Mouse (Mus musculus): ENCODE measurements around the gene Dbnl. TPM values are rescaled to one million over a fixed set of nuclear protein-coding genes. Genes with fewer than 3 reads are reported as not detected.

Dbnl gene
- total and polyA plus RNA-seq, 3 experiments: 70.3 to 124 (median 77.3) TPM

GRCm38 (mm10) chr11:5825432-5825831 lies 37.1 kb downstream of the Dbnl start:
- dilution Hi-C loops (cut with MboI; ENCODE audit: extremely low pct_ligation_motif_present, extremely low pct_unique_long_range_greater_than_20kb, low sequenced_read_pairs) (no loop called here), in situ Hi-C loops (cut with MboI; ENCODE audit: low pct_ligation_motif_present, low pct_unique_long_range_greater_than_20kb, low sequenced_read_pairs) (no loop called here)
- no peak for TF ChIP-seq NELFE (IDR thresholded peaks at IDR 0.05; ENCODE audit: low read depth, low read length)
- Histone ChIP-seq H3K79me2 (replicated peaks; ENCODE audit: control insufficient read depth, extremely low read depth, insufficient read depth, poor library complexity, severe bottlenecking) (no peaks in the 10 kb centered on the region), H3K36me3 (replicated peaks in 1 of 2; ENCODE audit: control insufficient read depth in 1 of 2, insufficient read depth in 1 of 2, low read length in 1 of 2) (peaks cover 23 to 26% of the 10 kb centered on the region in 2 experiments), H3K4me1 (ENCODE audit: control insufficient read depth in 1 of 2, insufficient read depth in 2 of 2) (peaks cover 0 to 8% of the 10 kb centered on the region in 2 experiments; a peak in 1 of 4 replicates), H3K4me3 (replicated peaks in 1 of 3; ENCODE audit: low read depth in 2 of 3, low read length in 2 of 3, poor library complexity in 1 of 3) (no peak overlapping the region), H3K9me3 (replicated peaks; ENCODE audit: low read length) (no peaks in the 10 kb centered on the region), H3K27ac (ENCODE audit: insufficient read depth, low read depth) (no peak overlapping the region), H3K27me3 (replicated peaks) (no peaks in the 10 kb centered on the region), H3K4me2 (ENCODE audit: insufficient read depth, low read depth, poor library complexity, severe bottlenecking) (no peak overlapping the region), H3K9ac (ENCODE audit: insufficient read depth, low read depth) (no peak overlapping the region)
- no peak for DNase-seq (ENCODE audit: extremely low read depth)

GRCm38 (mm10) chr11:5827931-5828330 lies 39.6 kb downstream of the Dbnl start:
- in situ Hi-C loops (cut with MboI; ENCODE audit: low pct_ligation_motif_present, low pct_unique_long_range_greater_than_20kb, low sequenced_read_pairs) (no loop called here), dilution Hi-C loops (cut with MboI; ENCODE audit: extremely low pct_ligation_motif_present, extremely low pct_unique_long_range_greater_than_20kb, low sequenced_read_pairs) (no loop called here)
- Histone ChIP-seq H3K9ac (ENCODE audit: insufficient read depth, low read depth) (no peak overlapping the region), H3K4me2 (ENCODE audit: insufficient read depth, low read depth, poor library complexity, severe bottlenecking) (no peak overlapping the region), H3K27me3 (replicated peaks) (no peaks in the 10 kb centered on the region), H3K4me1 (ENCODE audit: control insufficient read depth in 1 of 2, insufficient read depth in 2 of 2) (peaks cover 0 to 14% of the 10 kb centered on the region in 2 experiments; a peak in 1 of 4 replicates), H3K4me3 (replicated peaks in 1 of 3; ENCODE audit: low read depth in 2 of 3, low read length in 2 of 3, poor library complexity in 1 of 3) (no peak overlapping the region), H3K27ac (ENCODE audit: insufficient read depth, low read depth) (no peak overlapping the region), H3K9me3 (replicated peaks; ENCODE audit: low read length) (no peaks in the 10 kb centered on the region), H3K79me2 (replicated peaks; ENCODE audit: control insufficient read depth, extremely low read depth, insufficient read depth, poor library complexity, severe bottlenecking) (no peaks in the 10 kb centered on the region), H3K36me3 (replicated peaks in 1 of 2; ENCODE audit: control insufficient read depth in 1 of 2, insufficient read depth in 1 of 2, low read length in 1 of 2) (peaks cover 44 to 47% of the 10 kb centered on the region in 2 experiments)
- no peak for TF ChIP-seq ZKSCAN1 (IDR thresholded peaks at IDR 0.05; ENCODE audit: borderline replicate concordance, low read depth, low read length)
- no peak for TF ChIP-seq GABPA (IDR thresholded peaks at IDR 0.05; ENCODE audit: insufficient replicate concordance, low read depth, low read length)
- TF ChIP-seq MXI1 (IDR thresholded peaks at IDR 0.05; ENCODE audit: low read depth, low read length): no peak
- no peak for TF ChIP-seq BHLHE40 (IDR thresholded peaks at IDR 0.05; ENCODE audit: low read depth, low read length)
- TF ChIP-seq ZMIZ1 (IDR thresholded peaks at IDR 0.05; ENCODE audit: low read depth, low read length): no peak
- TF ChIP-seq ETS1 (conservative IDR thresholded peaks at IDR 0.05; ENCODE audit: low read depth, low read length): no peak
- no peak for TF ChIP-seq TBP (conservative IDR thresholded peaks at IDR 0.05; ENCODE audit: low read depth, low read length)
- no peak for TF ChIP-seq RCOR1 (conservative IDR thresholded peaks at IDR 0.05; ENCODE audit: low read depth, low read length)
- no peak for TF ChIP-seq UBTF (IDR thresholded peaks at IDR 0.05; ENCODE audit: low read depth, low read length)
- TF ChIP-seq HCFC1 (IDR thresholded peaks at IDR 0.05; ENCODE audit: low read depth, low read length): no peak
- TF ChIP-seq PAX5 (IDR thresholded peaks at IDR 0.05; ENCODE audit: low read length): no peak
- no peak for TF ChIP-seq E2F4 (IDR thresholded peaks at IDR 0.05; ENCODE audit: insufficient replicate concordance, low read depth, low read length)
- no peak for TF ChIP-seq ELF1 (IDR thresholded peaks at IDR 0.05; ENCODE audit: low read depth, low read length)
- TF ChIP-seq NRF1 (IDR thresholded peaks at IDR 0.05; ENCODE audit: low read depth, low read length): no peak
- TF ChIP-seq JUND (conservative IDR thresholded peaks at IDR 0.05; ENCODE audit: low read depth, low read length): no peak
- no peak for TF ChIP-seq MAX (IDR thresholded peaks at IDR 0.05; ENCODE audit: low read length)
- no peak for DNase-seq (ENCODE audit: extremely low read depth)

All from CH12.LX (cell line).